Mouse (Mus musculus): ENCODE measurements around the gene 1700016K19Rik. TPM values are rescaled to one million over a fixed set of nuclear protein-coding genes. Genes with fewer than 3 reads are reported as not detected.
"Not testable (repeated sequence)": the region's sequence is repeated elsewhere in the genome, so short reads cannot be mapped to it uniquely, and the experiment has no call there.

1700016K19Rik gene
- polyA plus RNA-seq, 1 experiment from 2014 or later, result 5.5 TPM

- ATAC-seq (ENCODE audit: low FRiP score) (no peak), DNase-seq (ENCODE audit: low spot score) (no peak)
- no peaks in the 10 kb centered on the region for H3K36me3 ChIP-seq (replicated peaks; ENCODE audit: control insufficient read depth, insufficient read depth)
- no peak overlapping the region for H3K27ac ChIP-seq
- no peak overlapping the region for H3K9ac ChIP-seq
- no peak overlapping the region for H3K4me2 ChIP-seq (replicated peaks)
- no peak overlapping the region for H3K4me3 ChIP-seq (replicated peaks; ENCODE audit: low read length)
- H3K27me3 ChIP-seq (ENCODE audit: control insufficient read depth, insufficient read depth, low read length), result 0 out of 2 replicates have a peak, but pooled peaks cover 3% of the 10 kb centered on the region
- whole genome bisulfite sequencing, result 88% methylated on average over 5 of the region's 5 CpGs
- H3K4me1 ChIP-seq (replicated peaks; ENCODE audit: control insufficient read depth, insufficient read depth, low read length), result peaks cover 9% of the 10 kb centered on the region; the same call in 1 of the 2 replicates
- no peaks in the 10 kb centered on the region for H3K9me3 ChIP-seq (ENCODE audit: control insufficient read depth, low read length)
Observed at GRCm38 (mm10) chr11:76000701-76001100, 989 bp downstream of the 1700016K19Rik start.

GRCm38 (mm10) chr11:76001237-76001878 is 1.6 kb downstream of the 1700016K19Rik start:
- no peak overlapping the region for H3K27ac ChIP-seq
- 0 out of 2 replicates have a peak, but pooled peaks cover 3% of the 10 kb centered on the region for H3K27me3 ChIP-seq (ENCODE audit: control insufficient read depth, insufficient read depth, low read length)
- no peak for DNase-seq (ENCODE audit: low spot score)
- no peak overlapping the region for H3K4me3 ChIP-seq (replicated peaks; ENCODE audit: low read length)
- no peak for ATAC-seq (ENCODE audit: low FRiP score)
- no peak overlapping the region for H3K4me2 ChIP-seq (replicated peaks)
- WGBS, result 60% methylated on average over 3 of the region's 3 CpGs
- H3K9me3 ChIP-seq (ENCODE audit: control insufficient read depth, low read length), result no peaks in the 10 kb centered on the region
- H3K36me3 ChIP-seq (replicated peaks; ENCODE audit: control insufficient read depth, insufficient read depth), result no peaks in the 10 kb centered on the region
- peaks cover 9% of the 10 kb centered on the region; the same call in 1 of the 2 replicates for H3K4me1 ChIP-seq (replicated peaks; ENCODE audit: control insufficient read depth, insufficient read depth, low read length)
- H3K9ac ChIP-seq, result no peak overlapping the region

- ATAC-seq (ENCODE audit: low FRiP score); H3K4me2 ChIP-seq (replicated peaks); H3K27me3 ChIP-seq (ENCODE audit: control insufficient read depth, insufficient read depth, low read length); DNase-seq (ENCODE audit: low spot score); H3K9me3 ChIP-seq (ENCODE audit: control insufficient read depth, low read length); H3K36me3 ChIP-seq (replicated peaks; ENCODE audit: control insufficient read depth, insufficient read depth); H3K4me1 ChIP-seq (replicated peaks; ENCODE audit: control insufficient read depth, insufficient read depth, low read length); H3K27ac ChIP-seq; H3K9ac ChIP-seq; H3K4me3 ChIP-seq (replicated peaks; ENCODE audit: low read length): not testable (repeated sequence)
- 92% methylated on average over 7 of the region's 7 CpGs for WGBS
Observed at GRCm38 (mm10) chr11:76004276-76004675, 4.6 kb downstream of the 1700016K19Rik start.

GRCm38 (mm10) chr11:76008162-76008561 is 8.4 kb downstream of the 1700016K19Rik start:
- Histone ChIP-seq H3K4me1 (replicated peaks; ENCODE audit: control insufficient read depth, insufficient read depth, low read length) (no peaks in the 10 kb centered on the region), H3K4me3 (replicated peaks; ENCODE audit: low read length) (no peak overlapping the region), H3K4me2 (replicated peaks) (no peak overlapping the region), H3K27me3 (ENCODE audit: control insufficient read depth, insufficient read depth, low read length) (no peaks in the 10 kb centered on the region), H3K27ac (no peak overlapping the region), H3K9ac (no peak overlapping the region), H3K36me3 (replicated peaks; ENCODE audit: control insufficient read depth, insufficient read depth) (no peaks in the 10 kb centered on the region), H3K9me3 (ENCODE audit: control insufficient read depth, low read length) (no peaks in the 10 kb centered on the region)
- ATAC-seq (ENCODE audit: low FRiP score), result no peak
- 76% methylated on average over 2 of the region's 2 CpGs for WGBS
- no peak for DNase-seq (ENCODE audit: low spot score)

- no peak overlapping the region for H3K27ac ChIP-seq
- no peak for ATAC-seq (ENCODE audit: low FRiP score)
- no peak overlapping the region for H3K4me3 ChIP-seq (replicated peaks; ENCODE audit: low read length)
- no peak for DNase-seq (ENCODE audit: low spot score)
- no peak overlapping the region for H3K9ac ChIP-seq
- H3K9me3 ChIP-seq (ENCODE audit: control insufficient read depth, low read length), result no peaks in the 10 kb centered on the region
- no peaks in the 10 kb centered on the region for H3K4me1 ChIP-seq (replicated peaks; ENCODE audit: control insufficient read depth, insufficient read depth, low read length)
- no peaks in the 10 kb centered on the region for H3K27me3 ChIP-seq (ENCODE audit: control insufficient read depth, insufficient read depth, low read length)
- no peaks in the 10 kb centered on the region for H3K36me3 ChIP-seq (replicated peaks; ENCODE audit: control insufficient read depth, insufficient read depth)
- H3K4me2 ChIP-seq (replicated peaks), result no peak overlapping the region
- WGBS, result 87% methylated on average over 6 of the region's 6 CpGs
Observed at GRCm38 (mm10) chr11:76009101-76009500, 9.4 kb downstream of the 1700016K19Rik start.

- Histone ChIP-seq H3K36me3 (replicated peaks; ENCODE audit: control insufficient read depth, insufficient read depth) (no peaks in the 10 kb centered on the region), H3K9ac (no peak overlapping the region), H3K27me3 (ENCODE audit: control insufficient read depth, insufficient read depth, low read length) (no peaks in the 10 kb centered on the region), H3K27ac (no peak overlapping the region), H3K4me2 (replicated peaks) (no peak overlapping the region), H3K4me1 (replicated peaks; ENCODE audit: control insufficient read depth, insufficient read depth, low read length) (no peaks in the 10 kb centered on the region), H3K9me3 (ENCODE audit: control insufficient read depth, low read length) (no peaks in the 10 kb centered on the region), H3K4me3 (replicated peaks; ENCODE audit: low read length) (no peak overlapping the region)
- no peak for ATAC-seq (ENCODE audit: low FRiP score)
- WGBS, result 88% methylated on average over 9 of the region's 9 CpGs
- DNase-seq (ENCODE audit: low spot score), result no peak
Observed at GRCm38 (mm10) chr11:76010838-76011624, 11.3 kb downstream of the 1700016K19Rik start.

- no peak for DNase-seq (ENCODE audit: low spot score)
- Histone ChIP-seq H3K4me2 (replicated peaks) (no peak overlapping the region), H3K4me1 (replicated peaks; ENCODE audit: control insufficient read depth, insufficient read depth, low read length) (no peaks in the 10 kb centered on the region), H3K27me3 (ENCODE audit: control insufficient read depth, insufficient read depth, low read length) (no peaks in the 10 kb centered on the region), H3K36me3 (replicated peaks; ENCODE audit: control insufficient read depth, insufficient read depth) (no peaks in the 10 kb centered on the region), H3K4me3 (replicated peaks; ENCODE audit: low read length) (no peak overlapping the region), H3K27ac (no peak overlapping the region), H3K9ac (no peak overlapping the region), H3K9me3 (ENCODE audit: control insufficient read depth, low read length) (no peaks in the 10 kb centered on the region)
- 93% methylated on average over 6 of the region's 6 CpGs for WGBS
- no peak for ATAC-seq (ENCODE audit: low FRiP score)
Observed at GRCm38 (mm10) chr11:76015251-76015650, 15.5 kb downstream of the 1700016K19Rik start.

GRCm38 (mm10) chr11:76015814-76016213 is 16.1 kb downstream of the 1700016K19Rik start:
- Histone ChIP-seq H3K9ac (no peak overlapping the region), H3K9me3 (ENCODE audit: control insufficient read depth, low read length) (no peaks in the 10 kb centered on the region), H3K27ac (no peak overlapping the region), H3K36me3 (replicated peaks; ENCODE audit: control insufficient read depth, insufficient read depth) (no peaks in the 10 kb centered on the region), H3K4me1 (replicated peaks; ENCODE audit: control insufficient read depth, insufficient read depth, low read length) (no peaks in the 10 kb centered on the region), H3K4me3 (replicated peaks; ENCODE audit: low read length) (no peak overlapping the region), H3K4me2 (replicated peaks) (no peak overlapping the region), H3K27me3 (ENCODE audit: control insufficient read depth, insufficient read depth, low read length) (no peaks in the 10 kb centered on the region)
- DNase-seq (ENCODE audit: low spot score), result no peak
- no peak for ATAC-seq (ENCODE audit: low FRiP score)
- 76% methylated on average over 4 of the region's 4 CpGs for WGBS

GRCm38 (mm10) chr11:76019879-76020278 is 20.2 kb downstream of the 1700016K19Rik start:
- no peak for DNase-seq (ENCODE audit: low spot score)
- no peak for ATAC-seq (ENCODE audit: low FRiP score)
- Histone ChIP-seq H3K4me2 (replicated peaks) (no peak overlapping the region), H3K4me3 (replicated peaks; ENCODE audit: low read length) (no peak overlapping the region), H3K4me1 (replicated peaks; ENCODE audit: control insufficient read depth, insufficient read depth, low read length) (no peaks in the 10 kb centered on the region), H3K9ac (no peak overlapping the region), H3K27me3 (ENCODE audit: control insufficient read depth, insufficient read depth, low read length) (no peaks in the 10 kb centered on the region), H3K36me3 (replicated peaks; ENCODE audit: control insufficient read depth, insufficient read depth) (no peaks in the 10 kb centered on the region), H3K27ac (no peak overlapping the region), H3K9me3 (ENCODE audit: control insufficient read depth, low read length) (no peaks in the 10 kb centered on the region)
- 81% methylated on average over 4 of the region's 4 CpGs for WGBS

All from hindbrain, embryonic 14.5 days (tissue).